Mouse (Mus musculus): ENCODE measurements around the gene Kcnj9.

Kcnj9 gene

GRCm38 (mm10) chr1:172329131-172329530, at the start of gene Kcnj9:
TSS of gene Kcnj9 (minus strand) at chr1:172329318.
- no peak for DNase-seq (ENCODE audit: low read depth, low spot score)

GRCm38 (mm10) chr1:172376758-172377458, 47.8 kb upstream of the Kcnj9 start:
- peak; percentile 52 for DNase-seq (ENCODE audit: low read depth, low spot score)

GRCm38 (mm10) chr1:172376198-172376667, 47.1 kb upstream of the Kcnj9 start, which contains the start of gene Pigm:
TSS of gene Pigm (plus strand) at chr1:172376546.
- DNase-seq (ENCODE audit: low read depth, low spot score) = peak; percentile 99

GRCm38 (mm10) chr1:172368768-172369418, 39.8 kb upstream of the Kcnj9 start:
- peak; percentile 28 for DNase-seq (ENCODE audit: low read depth, low spot score)

GRCm38 (mm10) chr1:172364684-172365083, 35.6 kb upstream of the Kcnj9 start:
- peak; percentile 44 for DNase-seq (ENCODE audit: low read depth, low spot score)

GRCm38 (mm10) chr1:172358341-172358740, 29.2 kb upstream of the Kcnj9 start:
- no peak for DNase-seq (ENCODE audit: low read depth, low spot score)

GRCm38 (mm10) chr1:172357550-172357949, 28.4 kb upstream of the Kcnj9 start:
- DNase-seq (ENCODE audit: low read depth, low spot score) = peak; percentile 38

- no peak for DNase-seq (ENCODE audit: low read depth, low spot score)
These were observed 26.2 kb upstream of the Kcnj9 start for GRCm38 (mm10) chr1:172355336-172355735.

- DNase-seq (ENCODE audit: low read depth, low spot score) = no peak
These were observed 23.3 kb upstream of the Kcnj9 start for GRCm38 (mm10) chr1:172352453-172352852.

GRCm38 (mm10) chr1:172352001-172352400, 22.9 kb upstream of the Kcnj9 start:
- DNase-seq (ENCODE audit: low read depth, low spot score) = no peak

GRCm38 (mm10) chr1:172349916-172350812, 21.0 kb upstream of the Kcnj9 start:
- DNase-seq (ENCODE audit: low read depth, low spot score) = no peak

- DNase-seq (ENCODE audit: low read depth, low spot score) = no peak
These were observed 20.4 kb upstream of the Kcnj9 start for GRCm38 (mm10) chr1:172349504-172349903.

GRCm38 (mm10) chr1:172347382-172347781, 18.3 kb upstream of the Kcnj9 start:
- no peak for DNase-seq (ENCODE audit: low read depth, low spot score)

GRCm38 (mm10) chr1:172346707-172347106, 17.6 kb upstream of the Kcnj9 start:
- no peak for DNase-seq (ENCODE audit: low read depth, low spot score)

GRCm38 (mm10) chr1:172344820-172345219, 15.7 kb upstream of the Kcnj9 start:
- DNase-seq (ENCODE audit: low read depth, low spot score) = no peak

GRCm38 (mm10) chr1:172343914-172344313, 14.8 kb upstream of the Kcnj9 start:
- DNase-seq (ENCODE audit: low read depth, low spot score) = no peak

- no peak for DNase-seq (ENCODE audit: low read depth, low spot score)
These were observed 13.6 kb upstream of the Kcnj9 start for GRCm38 (mm10) chr1:172342729-172343128.

GRCm38 (mm10) chr1:172341386-172341785, 12.3 kb upstream of the Kcnj9 start:
- DNase-seq (ENCODE audit: low read depth, low spot score) = no peak

- DNase-seq (ENCODE audit: low read depth, low spot score) = no peak
These were observed 11.7 kb upstream of the Kcnj9 start, which contains the start of gene Kcnj10 for GRCm38 (mm10) chr1:172340729-172341321. TSS of gene Kcnj10 (plus strand) at chr1:172341210.

- DNase-seq (ENCODE audit: low read depth, low spot score) = no peak
These were observed 8.5 kb upstream of the Kcnj9 start for GRCm38 (mm10) chr1:172337411-172338185.

GRCm38 (mm10) chr1:172335804-172336203, 6.7 kb upstream of the Kcnj9 start:
- DNase-seq (ENCODE audit: low read depth, low spot score) = no peak
